Mouse (Mus musculus): Measurements from ENCODE around the gene Crlf1. TPM values are rescaled to one million over a fixed set of nuclear protein-coding genes. Genes with fewer than 3 reads are reported as not detected.
A peak's percentile ranks its signal among the peaks of the same experiment; 100 is the strongest.

The Crlf1 gene
- total RNA-seq, 2 experiments from 2014 or later, result 0.45 TPM; not detected in 1

GRCm38 (mm10) chr8:70467907-70468306 lies 25.1 kb upstream of the Crlf1 start:
- no peak for DNase-seq (ENCODE audit: low spot score in 2 of 2)

- DNase-seq (ENCODE audit: low spot score in 2 of 2), result no peak
Measured at GRCm38 (mm10) chr8:70468733-70469132, 24.2 kb upstream of the Crlf1 start.

DNA sequence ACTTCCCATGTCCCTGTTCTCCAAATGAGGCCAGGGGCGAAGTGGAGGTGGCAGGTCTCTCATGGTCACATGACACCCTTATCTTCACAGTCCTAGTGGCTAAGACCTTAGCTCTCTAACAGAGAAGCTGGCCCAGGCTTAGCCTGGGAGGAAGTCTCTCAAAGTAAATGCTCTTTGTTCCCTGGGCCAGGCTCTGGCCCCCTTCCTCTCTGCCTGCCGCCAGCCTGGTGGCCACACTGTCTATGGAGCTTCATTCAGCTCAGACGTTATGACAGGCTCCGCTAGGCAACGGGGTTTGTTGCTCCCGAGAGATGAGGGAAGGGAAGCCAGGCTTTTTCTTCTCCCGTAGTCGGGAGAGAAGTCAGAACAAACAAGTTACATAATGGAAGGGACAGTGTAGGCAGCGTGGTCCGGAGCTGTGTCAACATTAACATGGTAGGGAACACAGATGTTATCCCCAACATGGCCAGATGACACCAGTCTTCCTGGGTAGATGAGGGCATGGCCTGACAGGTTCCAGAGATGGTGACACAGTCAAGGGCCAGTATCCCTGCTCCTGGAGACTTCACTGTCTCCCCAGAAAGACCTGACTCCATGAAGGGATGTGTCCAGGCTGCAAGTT lies 23.6 kb upstream of the Crlf1 start:
- DNase-seq (ENCODE audit: low spot score in 2 of 2), result no peak

GRCm38 (mm10) chr8:70469938-70470337 lies 23.0 kb upstream of the Crlf1 start:
- DNase-seq (ENCODE audit: low spot score in 2 of 2), result no peak

- no peak for DNase-seq (ENCODE audit: low spot score in 2 of 2)
Measured at GRCm38 (mm10) chr8:70471856-70472255, 21.1 kb upstream of the Crlf1 start.

DNA sequence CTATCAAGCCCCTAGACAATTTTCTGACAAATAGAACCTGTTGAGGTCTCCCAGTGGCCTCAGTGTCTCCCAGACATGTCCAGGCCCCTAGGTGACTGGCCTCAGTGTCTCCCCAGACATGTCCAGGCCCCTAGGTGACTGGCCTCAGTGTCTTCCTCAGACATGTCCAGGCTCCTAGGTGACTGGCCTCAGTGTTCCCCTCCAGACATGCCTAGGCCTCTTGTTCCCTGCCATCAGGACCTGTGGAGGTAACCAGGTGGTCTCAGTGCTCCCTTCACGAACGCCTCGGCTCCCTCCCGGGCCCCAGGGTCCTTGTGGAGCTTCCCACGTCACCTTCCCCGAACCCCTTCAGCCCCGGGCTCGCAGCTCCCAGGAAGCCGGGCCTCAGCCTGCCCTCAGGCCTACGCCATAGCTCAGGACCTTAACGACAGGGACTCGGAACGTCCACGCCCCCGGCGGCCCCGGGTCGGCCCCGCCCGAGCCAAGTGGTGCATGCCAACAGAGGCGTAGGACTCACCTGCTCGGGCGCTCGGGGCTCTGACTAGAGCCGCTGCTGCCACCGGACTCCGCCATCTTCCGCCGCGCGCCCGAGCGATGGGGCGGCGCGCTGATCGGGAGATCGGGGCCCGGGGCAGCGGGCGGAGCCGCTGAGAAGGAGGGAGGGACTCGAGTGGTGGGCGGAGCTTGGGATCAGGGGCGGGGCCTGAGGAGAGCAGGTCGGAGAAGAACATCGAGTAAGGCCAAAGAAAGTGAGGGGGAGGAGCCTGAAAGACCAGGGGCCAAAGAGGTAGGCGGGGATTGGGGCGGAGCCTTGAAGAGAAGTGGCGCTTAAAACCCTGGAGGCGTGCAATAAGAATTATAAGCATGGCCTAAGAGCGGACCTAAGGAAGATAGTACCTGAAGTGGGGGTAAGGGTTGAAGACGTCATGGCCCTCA lies 16.4 kb upstream of the Crlf1 start, which contains the start of gene Klhl26:
TSS of gene Klhl26 (minus strand) at position 636 of the 936 bp plus-strand sequence.
- DNase-seq (ENCODE audit: low spot score in 2 of 2), result peak; percentile 83 to 90

DNA sequence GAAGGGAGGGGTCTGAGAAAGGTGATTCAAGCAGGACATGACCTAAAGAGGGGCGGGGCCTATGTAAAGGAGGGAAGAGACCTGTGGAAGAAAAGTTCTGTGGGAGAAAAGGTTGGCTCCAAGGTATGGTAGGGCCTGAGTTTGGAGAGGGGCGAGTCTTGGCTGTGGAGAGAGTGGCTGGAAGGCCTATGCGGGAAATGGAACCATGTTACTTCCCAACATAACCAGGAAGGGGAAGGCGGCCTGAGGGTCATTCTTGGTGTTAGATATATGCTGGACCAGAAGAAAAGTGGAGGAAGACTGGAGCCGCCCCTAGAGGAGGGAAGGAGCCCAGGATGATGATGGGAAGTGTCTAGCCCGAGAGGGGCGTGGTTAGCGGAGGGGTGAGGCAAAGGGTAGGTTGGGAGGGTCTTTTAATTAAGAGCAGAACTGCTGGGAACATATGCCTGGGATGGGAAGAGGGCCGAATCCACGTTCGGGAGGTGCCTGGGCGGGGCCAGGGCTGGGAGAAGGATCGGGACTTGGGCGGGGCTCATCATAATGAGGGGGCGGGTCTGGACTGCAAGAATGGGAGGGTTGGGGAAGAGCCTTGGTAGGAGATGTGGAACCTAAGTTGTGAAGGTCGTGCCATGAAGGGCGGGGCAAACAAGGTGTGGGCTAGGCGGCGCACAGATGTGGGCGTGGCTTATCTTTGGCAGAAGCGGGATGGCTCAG lies 15.5 kb upstream of the Crlf1 start:
- no peak for DNase-seq (ENCODE audit: low spot score in 2 of 2)

DNA sequence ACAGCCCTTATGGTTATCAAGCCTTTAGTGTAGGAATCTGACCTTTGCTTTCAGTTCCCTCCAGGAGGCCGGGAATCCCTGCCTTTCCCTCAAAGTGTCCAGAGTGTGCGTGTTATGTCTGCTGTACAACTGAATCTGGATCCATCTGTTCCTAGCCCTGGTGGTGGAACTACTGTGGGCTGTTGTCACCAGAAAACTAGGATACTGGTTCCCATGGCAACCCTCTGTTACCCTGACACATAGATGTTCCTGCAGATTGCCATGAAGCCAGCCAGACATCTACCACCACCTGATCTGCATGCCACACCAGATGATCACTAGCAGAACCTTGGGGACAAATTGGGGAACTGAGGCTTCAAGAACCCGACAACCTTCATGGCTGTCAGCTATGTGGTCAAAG lies 11.1 kb upstream of the Crlf1 start:
- no peak for DNase-seq (ENCODE audit: low spot score in 2 of 2)

- no peak for DNase-seq (ENCODE audit: low spot score in 2 of 2)
Measured at GRCm38 (mm10) chr8:70482943-70483342, 10.0 kb upstream of the Crlf1 start.

GRCm38 (mm10) chr8:70486191-70486681 lies 6.7 kb upstream of the Crlf1 start:
- no peak for DNase-seq (ENCODE audit: low spot score in 2 of 2)

GRCm38 (mm10) chr8:70486941-70487520 lies 5.9 kb upstream of the Crlf1 start, which contains the start of gene Tmem59l:
Tmem59l (minus strand) TSS chr8:70487358.
- DNase-seq (ENCODE audit: low spot score in 2 of 2), result no peak

GRCm38 (mm10) chr8:70487993-70488796 lies 4.8 kb upstream of the Crlf1 start:
- DNase-seq (ENCODE audit: low spot score in 2 of 2), result no peak

GRCm38 (mm10) chr8:70488931-70489470 lies 4.0 kb upstream of the Crlf1 start:
- DNase-seq (ENCODE audit: low spot score in 2 of 2), result no peak

GRCm38 (mm10) chr8:70489576-70489975 lies 3.4 kb upstream of the Crlf1 start:
- DNase-seq (ENCODE audit: low spot score in 2 of 2), result no peak

DNA sequence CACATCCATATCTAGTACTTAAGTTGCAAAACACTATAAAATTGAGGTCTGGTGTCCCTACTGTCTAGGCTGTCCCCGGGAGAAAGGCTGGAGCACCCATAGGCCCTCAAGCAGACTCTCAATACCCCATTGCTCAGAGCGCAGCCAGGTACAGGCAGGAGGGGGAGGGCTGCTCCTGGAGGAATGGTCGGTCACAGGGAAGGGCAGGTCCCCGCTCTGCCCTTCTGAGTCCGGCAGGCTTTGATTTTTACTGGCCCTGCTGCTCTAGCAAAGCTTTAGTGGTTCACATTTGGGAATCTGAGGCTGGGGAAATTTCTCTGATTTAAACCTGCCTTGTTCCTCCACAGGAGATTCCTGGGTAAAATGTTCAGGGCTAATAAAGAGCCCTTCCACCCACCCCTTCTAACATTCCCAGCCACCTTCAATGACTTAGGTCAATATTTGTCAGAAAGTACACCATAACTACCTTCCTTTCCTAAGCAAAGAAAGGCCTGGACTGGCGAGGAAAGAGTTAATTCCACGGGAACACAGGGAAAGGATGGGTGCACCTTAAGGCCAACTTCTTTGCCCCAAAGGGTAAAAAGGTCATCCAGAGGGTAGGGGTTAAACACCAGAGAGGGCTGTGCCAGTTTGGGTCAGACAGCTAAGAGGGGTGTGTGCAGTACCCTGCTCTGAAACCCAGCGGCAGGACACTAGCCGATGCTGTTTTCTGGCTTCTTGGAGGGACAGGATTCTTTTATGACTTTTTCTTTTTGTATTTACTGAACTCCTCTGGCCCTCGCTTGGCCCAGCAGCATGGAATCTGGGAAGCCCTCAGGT lies 2.7 kb upstream of the Crlf1 start:
- no peak for DNase-seq (ENCODE audit: low spot score in 2 of 2)

- DNase-seq (ENCODE audit: low spot score in 2 of 2), result no peak
Measured at GRCm38 (mm10) chr8:70490880-70491495, 2.0 kb upstream of the Crlf1 start.

- DNase-seq (ENCODE audit: low spot score in 2 of 2), result no peak
Measured at GRCm38 (mm10) chr8:70493692-70494415, 896 bp downstream of the Crlf1 start.

DNA sequence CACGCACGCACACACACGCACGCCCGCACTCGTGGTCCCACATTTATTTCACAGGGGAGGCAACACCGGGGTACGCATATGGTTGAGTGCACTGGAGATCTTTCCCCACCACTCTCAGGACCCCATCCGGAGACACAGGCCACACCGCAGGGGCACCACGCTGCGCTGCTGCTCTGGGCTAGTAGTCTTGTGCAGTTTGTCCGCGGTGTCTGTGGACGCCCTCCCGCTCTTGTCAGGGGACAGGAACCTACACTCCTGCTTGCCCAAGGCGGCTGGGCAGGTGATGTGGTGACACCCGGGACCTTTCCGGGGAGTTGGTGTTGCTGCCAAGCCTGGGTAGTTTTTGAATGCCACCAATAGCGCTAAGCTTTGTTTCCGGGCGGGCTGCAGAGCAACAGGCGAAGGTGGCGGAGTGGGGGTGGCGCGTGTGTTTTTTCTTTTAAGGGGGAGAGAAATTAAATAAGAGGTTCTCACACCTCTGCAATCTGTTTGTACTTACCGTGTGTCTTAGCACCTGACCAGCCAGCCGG lies 1.5 kb downstream of the Crlf1 start:
- DNase-seq (ENCODE audit: low spot score in 2 of 2), result no peak
